Mouse (Mus musculus): Measurements from ENCODE around the gene Gm10277. TPM values are rescaled to one million over a fixed set of nuclear protein-coding genes. Genes with fewer than 3 reads are reported as not detected.

The Gm10277 gene
- polyA plus RNA-seq, 1 experiment from 2014 or later: 0.34 TPM

- H3K36me3 ChIP-seq (ENCODE audit: insufficient read depth, low read length): no peaks in the 10 kb centered on the region
- DNase-seq (ENCODE audit: low spot score): no peak
- H3K9ac ChIP-seq (ENCODE audit: low read depth, low read length): no peak overlapping the region
- H3K4me3 ChIP-seq (replicated peaks; ENCODE audit: low read depth, low read length): no peak overlapping the region
- no peak for ATAC-seq (replicated peaks; ENCODE audit: low FRiP score, low read depth)
- H3K9me3 ChIP-seq (replicated peaks; ENCODE audit: low read length): no peaks in the 10 kb centered on the region
- H3K27ac ChIP-seq: no peak overlapping the region
- H3K4me2 ChIP-seq (ENCODE audit: low read length): no peak overlapping the region
- no peaks in the 10 kb centered on the region for H3K27me3 ChIP-seq (ENCODE audit: insufficient read depth, low read length)
- no peak for TF ChIP-seq CTCF (IDR thresholded peaks at IDR 0.05; ENCODE audit: low read depth)
- 92% methylated on average over 4 of the region's 4 CpGs for WGBS
- H3K4me1 ChIP-seq (replicated peaks; ENCODE audit: insufficient read depth, low read length): no peaks in the 10 kb centered on the region
Observed at GRCm38 (mm10) chr11:77746652-77747051, 40.9 kb downstream of the Gm10277 start.

- ATAC-seq (replicated peaks; ENCODE audit: low FRiP score, low read depth) (no peak), DNase-seq (ENCODE audit: low spot score) (peak; percentile 10)
- WGBS: 31% methylated on average over 6 of the region's 6 CpGs
Observed at GRCm38 (mm10) chr11:77743966-77744365, 43.6 kb downstream of the Gm10277 start.

GRCm38 (mm10) chr11:77738555-77738954 is 49.0 kb downstream of the Gm10277 start:
- Histone ChIP-seq H3K27ac (no peak overlapping the region), H3K27me3 (ENCODE audit: insufficient read depth, low read length) (no peaks in the 10 kb centered on the region), H3K4me1 (replicated peaks; ENCODE audit: insufficient read depth, low read length) (no peaks in the 10 kb centered on the region), H3K4me3 (replicated peaks; ENCODE audit: low read depth, low read length) (no peak overlapping the region), H3K9me3 (replicated peaks; ENCODE audit: low read length) (no peaks in the 10 kb centered on the region), H3K9ac (ENCODE audit: low read depth, low read length) (no peak overlapping the region), H3K36me3 (ENCODE audit: insufficient read depth, low read length) (no peaks in the 10 kb centered on the region), H3K4me2 (ENCODE audit: low read length) (no peak overlapping the region)
- DNase-seq (ENCODE audit: low spot score): no peak
- WGBS: 46% methylated on average over 7 of the region's 7 CpGs
- ATAC-seq (replicated peaks; ENCODE audit: low FRiP score, low read depth): no peak
- TF ChIP-seq CTCF (IDR thresholded peaks at IDR 0.05; ENCODE audit: low read depth): no peak

More at GRCm38 (mm10) chr11:77743966-77744365, 43.6 kb downstream of the Gm10277 start:
- peak; percentile 58; the same call in 1 of the 2 replicates for TF ChIP-seq CTCF (IDR thresholded peaks at IDR 0.05; ENCODE audit: low read depth)
- Histone ChIP-seq H3K9me3 (replicated peaks; ENCODE audit: low read length) (no peaks in the 10 kb centered on the region), H3K4me3 (replicated peaks; ENCODE audit: low read depth, low read length) (no peak overlapping the region), H3K27ac (no peak overlapping the region), H3K9ac (ENCODE audit: low read depth, low read length) (no peak overlapping the region), H3K27me3 (ENCODE audit: insufficient read depth, low read length) (no peaks in the 10 kb centered on the region), H3K4me2 (ENCODE audit: low read length) (no peak overlapping the region), H3K36me3 (ENCODE audit: insufficient read depth, low read length) (no peaks in the 10 kb centered on the region), H3K4me1 (replicated peaks; ENCODE audit: insufficient read depth, low read length) (no peaks in the 10 kb centered on the region)

GRCm38 (mm10) chr11:77737289-77737688 is 50.3 kb downstream of the Gm10277 start:
- Histone ChIP-seq H3K9ac (ENCODE audit: low read depth, low read length) (no peak overlapping the region), H3K4me1 (replicated peaks; ENCODE audit: insufficient read depth, low read length) (no peaks in the 10 kb centered on the region), H3K36me3 (ENCODE audit: insufficient read depth, low read length) (no peaks in the 10 kb centered on the region), H3K27me3 (ENCODE audit: insufficient read depth, low read length) (no peaks in the 10 kb centered on the region), H3K4me3 (replicated peaks; ENCODE audit: low read depth, low read length) (no peak overlapping the region), H3K9me3 (replicated peaks; ENCODE audit: low read length) (no peaks in the 10 kb centered on the region), H3K4me2 (ENCODE audit: low read length) (no peak overlapping the region), H3K27ac (no peak overlapping the region)
- under 1% methylated on average over 6 of the region's 6 CpGs for WGBS
- no peak for ATAC-seq (replicated peaks; ENCODE audit: low FRiP score, low read depth)
- peak; percentile 92 for DNase-seq (ENCODE audit: low spot score)
- peak; percentile 95 for TF ChIP-seq CTCF (IDR thresholded peaks at IDR 0.05; ENCODE audit: low read depth)

Other genes starting within 250 kb of the Gm10277 start
- 17.5 and 17.7 TPM in 2 replicates for gene Taok1, start 179.9 kb downstream of the Gm10277 start, polyA plus RNA-seq (2015; fragmentation: Nextera tagmentation; extraction: Ambion mirVana)
- gene Nufip2, start 101.6 kb downstream of the Gm10277 start, polyA plus RNA-seq (2015; fragmentation: Nextera tagmentation; extraction: Ambion mirVana): 3.9 and 4.4 TPM in 2 replicates
- not detected in 2 replicates for gene Cryba1, start 62.5 kb downstream of the Gm10277 start, polyA plus RNA-seq (2015; fragmentation: Nextera tagmentation; extraction: Ambion mirVana)
- gene Myo18a, start 24.5 kb downstream of the Gm10277 start, polyA plus RNA-seq (2015; fragmentation: Nextera tagmentation; extraction: Ambion mirVana): 26.5 and 27.7 TPM in 2 replicates
- 20.9 and 24.3 TPM in 2 replicates for gene Pipox, start 106.3 kb upstream of the Gm10277 start, polyA plus RNA-seq (2015; fragmentation: Nextera tagmentation; extraction: Ambion mirVana)
- gene Sez6, start 143.1 kb upstream of the Gm10277 start, polyA plus RNA-seq (2015; fragmentation: Nextera tagmentation; extraction: Ambion mirVana): 0.17 TPM in 1 of 2 replicates, not detected in the other
- 9.3 and 11.1 TPM in 2 replicates for gene Phf12, start 195.0 kb upstream of the Gm10277 start, polyA plus RNA-seq (2015; fragmentation: Nextera tagmentation; extraction: Ambion mirVana)
- gene Dhrs13, start 244.5 kb upstream of the Gm10277 start, polyA plus RNA-seq (2015; fragmentation: Nextera tagmentation; extraction: Ambion mirVana): 13.6 and 15.2 TPM in 2 replicates

Measured in kidney, postnatal 0 days (tissue).